Mouse (Mus musculus) Patski (cell line): ENCODE results near the gene Dscam. TPM values are rescaled to one million over a fixed set of nuclear protein-coding genes. Genes with fewer than 3 reads are reported as not detected.

Experiments used
- ATAC-seq: fragments of 100-300 bp; one replicate; pipeline ENCODE4 v1.8.0; 2021
- CTCF ChIA-PET: fragments of 350-600 bp; sonication (Branson Sonifier 250); formaldehyde crosslinking; loops from one replicate; lab custom pipeline; 2022; ENCODE audit warnings: inconsistent platforms; lab: Charles Lee
- POLR2A ChIA-PET: fragments of 350-600 bp; sonication (Branson Sonifier 250); formaldehyde crosslinking; loops from one replicate; lab custom pipeline; 2022; ENCODE audit warnings: antibody characterized with exemption, inconsistent platforms; lab: Charles Lee
- DNase-seq: peaks from one replicate; pipeline ENCODE4 v3.0.0-alpha.2; 2011; ENCODE audit warnings: low read depth, low spot score
- H3K27me3 ChIP-seq: fragments of 371-371 bp; one replicate; pipeline ENCODE4 v1.5.1; 2021
- CTCF ChIP-seq: fragments of 100-300 bp; IDR thresholded peaks from one replicate; pipeline ENCODE4 v1.5.1; 2021
- in situ Hi-C: fragments of 300-500 bp; cut with MboI; formaldehyde crosslinking; loops from 3 replicates; pipeline ENCODE4 v1.11.1; 2018; ENCODE audit warnings: low pct_unique_long_range_greater_than_20kb, mixed read lengths
- polyA plus RNA-seq: library from polyadenylated mRNA; unstranded; gene quantifications from one replicate; pipeline ENCODE4 v1.2.3, GENCODE M21; 2021

The Dscam gene
- polyA plus RNA-seq, 1 experiment from 2014 or later, result 0.03 TPM

DNA sequence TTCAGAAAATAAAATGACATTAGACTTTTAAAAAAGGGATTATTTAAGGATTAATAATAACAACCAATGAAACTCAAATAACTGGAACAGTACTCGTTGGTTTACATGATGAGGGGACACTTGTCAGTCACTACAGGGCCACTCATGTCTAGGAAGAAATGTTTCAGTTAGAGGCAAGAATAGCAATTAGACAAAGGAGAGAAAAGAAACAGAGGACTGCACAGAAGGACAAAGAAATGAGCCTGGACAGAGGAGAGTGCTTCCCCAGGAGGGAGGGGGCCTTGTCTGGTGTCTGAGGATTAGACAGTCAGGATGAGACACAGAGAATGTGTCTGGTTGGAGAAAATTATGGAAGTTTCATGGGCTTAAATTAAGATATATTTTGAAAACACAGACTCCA is 324.0 kb downstream of the Dscam start:
- DNase-seq (no peak), ATAC-seq (no peak)
- ChIA-PET POLR2A (no interaction called here), CTCF (no interaction called here)
- TF ChIP-seq CTCF, result no peak
- peaks cover 7% of the 10 kb centered on the region for H3K27me3 ChIP-seq
- in situ Hi-C loops, result no loop called here

DNA sequence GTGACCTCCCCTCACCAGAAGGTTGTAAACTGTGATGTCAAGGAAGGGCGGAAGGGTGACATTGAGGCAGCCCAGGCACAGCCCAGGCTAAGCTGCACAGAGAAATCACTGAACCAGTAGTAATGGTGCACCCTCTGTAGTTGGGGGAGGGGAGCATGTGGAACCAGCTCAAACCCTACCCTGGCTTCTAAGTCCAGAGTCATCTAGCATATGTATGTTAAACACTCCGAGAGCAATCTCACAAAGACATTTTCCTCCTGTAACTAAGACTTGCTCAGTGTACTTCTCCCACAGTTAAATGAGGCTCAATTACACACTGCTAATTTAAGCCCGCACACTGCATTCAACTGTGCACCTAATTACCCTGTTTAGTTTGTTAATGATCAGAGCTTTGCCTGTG is 324.4 kb downstream of the Dscam start:
- TF ChIP-seq CTCF, result no peak
- CTCF ChIA-PET, result no interaction called here
- POLR2A ChIA-PET, result no interaction called here
- in situ Hi-C loops, result no loop called here
- peaks cover 8% of the 10 kb centered on the region for H3K27me3 ChIP-seq
- no peak for ATAC-seq
- no peak for DNase-seq

DNA sequence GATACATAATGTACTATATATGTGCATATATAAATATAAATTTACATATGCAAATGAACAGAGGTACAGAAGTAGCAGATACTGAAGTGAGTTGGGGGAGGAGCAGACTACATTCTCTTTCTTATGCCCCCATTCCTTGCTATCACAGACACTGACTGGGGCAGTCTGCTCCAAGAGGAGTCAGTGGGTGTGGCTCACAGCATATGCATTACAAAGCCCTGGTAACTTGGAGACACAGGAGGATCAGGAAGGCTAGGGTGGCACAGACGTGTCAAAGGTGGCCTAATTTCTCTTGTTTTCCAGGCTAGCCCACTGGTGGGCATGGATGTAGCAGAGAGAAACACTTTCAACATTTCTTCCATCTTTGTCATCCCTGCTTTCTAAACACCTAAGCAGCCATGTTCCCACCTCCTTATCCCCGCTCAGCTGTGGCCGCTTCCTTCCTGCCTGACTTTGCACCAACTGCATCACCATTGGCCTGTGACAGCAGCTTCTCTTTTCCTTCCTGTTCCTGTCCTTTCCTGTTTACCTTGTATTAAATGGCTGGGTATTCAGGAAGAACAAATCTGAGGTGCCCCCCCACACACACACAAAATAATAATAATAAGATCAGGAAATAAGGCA is 325.0 kb downstream of the Dscam start:
- peaks cover 10% of the 10 kb centered on the region for H3K27me3 ChIP-seq
- no peak for TF ChIP-seq CTCF
- in situ Hi-C loops, result no loop called here
- CTCF ChIA-PET, result no interaction called here
- no peak for DNase-seq
- POLR2A ChIA-PET, result no interaction called here
- ATAC-seq, result no peak

DNA sequence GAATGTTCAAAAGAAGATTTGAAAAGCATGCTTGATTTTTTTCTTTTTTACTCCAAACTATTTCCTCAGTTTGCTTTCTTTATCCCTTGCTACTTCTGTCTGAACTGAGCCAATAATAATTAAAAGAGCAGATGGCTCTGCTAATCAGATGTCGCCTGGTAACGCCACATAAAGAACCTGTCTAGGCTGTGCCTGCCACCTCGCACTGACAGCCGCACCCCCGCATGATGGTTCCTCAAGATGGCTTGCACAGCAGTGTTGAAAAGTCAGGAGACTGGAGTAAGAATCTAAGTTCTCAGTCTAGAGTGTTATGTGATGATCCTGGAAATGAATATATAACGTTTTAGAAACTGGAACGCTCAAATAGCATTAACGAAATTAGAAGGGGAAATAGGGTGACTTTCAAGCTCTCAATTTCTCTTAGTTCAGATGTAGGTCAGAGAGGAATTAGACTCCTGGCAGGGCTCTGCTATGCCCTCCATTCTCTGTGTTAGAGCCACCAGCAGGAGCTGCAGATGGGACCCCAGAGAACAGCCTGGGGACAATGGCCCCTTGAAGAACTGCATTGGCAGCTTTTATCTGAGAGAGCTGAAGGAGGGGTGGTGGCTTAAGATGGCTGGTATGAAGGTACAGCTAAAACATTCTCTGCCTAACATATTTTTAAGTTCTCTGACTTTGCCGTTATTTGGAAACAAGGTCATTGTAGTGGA is 326.7 kb downstream of the Dscam start:
- peaks cover 2% of the 10 kb centered on the region for H3K27me3 ChIP-seq
- in situ Hi-C loops, result no loop called here
- POLR2A ChIA-PET, result no interaction called here
- no peak for DNase-seq
- no peak for ATAC-seq
- TF ChIP-seq CTCF, result no peak
- CTCF ChIA-PET, result interaction anchor here (1.0 to 1.2 kb wide), 2 partner anchors 9 to 54 kb away, joined by 3 to 4 read pairs; no protein-coding TSS in a partner anchor

DNA sequence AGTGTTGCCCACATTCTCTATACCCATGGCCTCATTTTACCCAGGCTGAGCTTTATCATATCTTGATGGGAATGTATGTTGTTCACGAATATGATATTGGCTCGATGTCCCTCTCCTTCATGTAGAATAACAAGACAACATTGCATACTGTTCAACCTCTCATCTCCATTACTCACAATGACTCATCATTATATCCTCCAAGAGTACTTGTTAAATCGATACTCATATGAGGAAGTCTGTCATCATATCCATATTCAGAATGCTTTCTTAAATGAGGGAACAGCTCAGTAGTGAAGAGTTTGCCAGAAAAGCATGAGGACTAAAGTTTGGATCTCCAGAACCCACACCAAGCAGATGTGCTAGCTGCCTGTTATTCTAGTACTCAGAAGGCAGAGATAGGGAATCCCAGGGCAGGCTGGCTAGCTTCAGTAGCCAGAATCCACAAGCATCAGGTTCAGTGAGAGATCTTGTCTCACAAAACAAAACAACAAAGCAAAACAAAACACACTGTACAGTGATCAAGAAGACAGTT is 327.7 kb downstream of the Dscam start:
- ATAC-seq, result no peak
- ChIA-PET CTCF (interaction anchor here (1.0 to 1.2 kb wide), 2 partner anchors 10 to 55 kb away, joined by 3 to 4 read pairs; no protein-coding TSS in a partner anchor), POLR2A (no interaction called here)
- peaks cover 7% of the 10 kb centered on the region for H3K27me3 ChIP-seq
- no peak for DNase-seq
- no peak for TF ChIP-seq CTCF
- in situ Hi-C loops, result no loop called here

DNA sequence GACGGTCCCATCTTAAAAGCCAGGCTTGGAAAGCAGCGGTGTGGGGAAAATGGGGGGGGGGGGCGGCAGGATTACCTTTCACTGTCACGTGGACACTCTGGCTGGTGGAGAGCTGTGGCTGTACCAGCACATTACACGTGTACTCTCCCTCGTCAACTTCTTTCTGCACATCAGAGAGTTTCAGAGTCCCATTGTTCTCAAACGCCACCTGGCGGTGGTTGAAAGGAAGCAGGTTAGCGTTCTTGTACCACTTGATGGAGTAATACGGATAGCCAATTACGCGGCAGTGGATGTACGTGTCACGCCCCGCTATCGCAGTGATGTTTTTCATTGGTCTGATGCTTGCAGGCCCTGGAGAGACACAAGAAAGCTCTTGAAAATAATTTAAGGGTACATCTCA is 350.9 kb downstream of the Dscam start:
- in situ Hi-C loops, result loop anchor here (5.0 to 10.0 kb wide), 2 partner anchors 132 to 465 kb away; no protein-coding TSS in a partner anchor
- peak; percentile 51 for ATAC-seq
- POLR2A ChIA-PET, result no interaction called here
- DNase-seq, result no peak
- CTCF ChIA-PET, result interaction anchor here (0.6 to 2.4 kb wide), 4 partner anchors 8 to 473 kb away, joined by 3 to 9 read pairs (median 4); no protein-coding TSS in a partner anchor
- H3K27me3 ChIP-seq, result peaks cover 58% of the 10 kb centered on the region
- peak; percentile 77 for TF ChIP-seq CTCF

DNA sequence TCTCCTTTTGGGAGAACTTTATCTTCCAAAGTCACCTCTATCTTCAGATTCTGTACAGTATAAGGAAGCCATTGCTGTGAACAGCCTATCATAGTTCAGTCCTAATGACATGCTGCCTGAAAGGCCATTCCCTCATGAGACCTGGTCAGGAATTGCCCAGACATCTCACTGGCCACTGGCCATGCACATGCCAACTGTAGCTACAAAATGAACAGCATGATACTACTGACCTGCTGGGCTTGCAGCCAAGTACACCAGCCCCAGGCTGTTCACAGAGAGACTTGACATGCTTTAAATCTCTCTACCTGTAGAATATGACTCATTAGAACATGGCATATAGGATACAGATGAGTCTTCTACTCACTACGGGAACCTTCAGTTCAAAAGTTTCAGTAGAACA is 364.3 kb downstream of the Dscam start:
- no peak for DNase-seq
- ChIA-PET POLR2A (no interaction called here), CTCF (no interaction called here)
- H3K27me3 ChIP-seq, result peaks cover 13% of the 10 kb centered on the region
- ATAC-seq, result no peak
- TF ChIP-seq CTCF, result no peak
- in situ Hi-C loops, result no loop called here

DNA sequence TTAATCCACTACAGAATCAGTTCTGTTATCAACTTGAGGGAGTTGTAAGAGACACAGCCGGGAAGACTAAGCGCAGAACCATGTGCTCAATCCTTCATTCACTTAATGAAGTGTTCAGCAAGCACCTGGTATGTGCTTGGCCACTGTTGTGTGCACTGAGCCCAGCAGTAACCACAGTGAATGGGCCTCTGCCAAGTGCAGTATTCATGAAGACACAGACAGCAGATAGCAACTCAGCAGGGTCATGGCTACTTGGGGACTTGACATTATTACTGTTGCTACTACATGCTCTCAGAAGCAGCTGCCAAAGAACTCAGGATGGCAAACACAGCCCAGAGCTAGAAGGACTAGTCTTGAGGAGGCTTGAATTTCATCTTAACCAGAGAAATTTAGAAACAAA is 367.9 kb downstream of the Dscam start:
- H3K27me3 ChIP-seq, result peaks cover 10% of the 10 kb centered on the region
- no peak for TF ChIP-seq CTCF
- in situ Hi-C loops, result no loop called here
- DNase-seq (no peak), ATAC-seq (no peak)
- ChIA-PET CTCF (interaction anchor here (1.2 kb wide), 2 partner anchors 8 to 209 kb away, joined by 3 read pairs; no protein-coding TSS in a partner anchor), POLR2A (no interaction called here)

DNA sequence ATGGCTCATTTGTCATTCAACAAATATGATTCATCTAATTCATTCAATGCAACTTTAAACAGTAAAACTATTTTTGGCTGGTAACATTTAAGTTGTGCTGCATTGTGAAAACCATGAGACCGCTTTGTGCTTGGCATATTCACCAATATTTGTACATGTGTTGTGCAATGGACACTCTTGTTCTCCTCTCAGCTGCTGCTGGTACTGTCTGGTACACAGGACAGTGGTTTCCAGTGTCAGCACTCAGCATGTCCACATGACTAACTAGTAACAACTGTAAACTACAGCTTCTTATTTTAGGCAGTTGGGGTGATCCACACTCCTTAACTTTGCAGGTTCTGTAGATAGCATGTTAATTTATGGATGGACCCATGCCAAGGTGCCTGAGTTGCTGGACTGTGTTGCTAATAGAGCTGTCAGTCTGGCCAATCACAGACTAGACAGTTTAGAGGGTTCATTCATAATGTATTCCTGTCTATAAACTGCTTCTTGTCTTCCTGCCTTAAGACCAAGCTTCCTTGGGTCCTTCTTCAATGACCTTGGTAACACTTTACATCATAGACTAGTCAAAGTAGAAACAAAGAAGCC is 368.8 kb downstream of the Dscam start:
- CTCF ChIA-PET, result no interaction called here
- in situ Hi-C loops, result no loop called here
- H3K27me3 ChIP-seq, result peaks cover 12% of the 10 kb centered on the region
- no peak for TF ChIP-seq CTCF
- POLR2A ChIA-PET, result interaction anchor here (0.6 kb wide), 1 partner anchor 252 kb away, joined by 4 read pairs; no protein-coding TSS in a partner anchor
- no peak for DNase-seq
- no peak for ATAC-seq

DNA sequence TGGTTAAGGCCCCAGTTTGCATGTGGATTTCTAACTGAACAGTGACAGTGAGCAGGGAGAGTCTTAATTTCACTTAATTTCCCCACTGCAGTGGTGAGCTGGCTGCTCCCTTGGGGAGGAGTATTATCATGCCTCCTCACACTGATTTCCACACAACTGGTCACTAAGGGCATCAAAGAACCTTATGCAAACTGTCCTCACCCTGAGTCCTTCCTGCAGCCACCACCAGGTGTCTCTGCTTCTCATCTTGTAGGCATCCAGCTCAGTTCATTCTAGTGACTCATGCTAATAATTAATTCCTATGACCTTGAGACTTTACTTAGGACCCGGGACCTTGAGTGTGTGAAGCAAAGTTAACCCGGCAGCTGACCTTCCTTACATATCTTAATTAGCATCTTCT is 375.1 kb downstream of the Dscam start:
- peak; percentile 57 for ATAC-seq
- peaks cover 36% of the 10 kb centered on the region for H3K27me3 ChIP-seq
- CTCF ChIA-PET, result interaction anchor here (1.1 to 2.1 kb wide), 3 partner anchors 17 to 222 kb away, joined by 3 to 4 read pairs (median 4); no protein-coding TSS in a partner anchor
- in situ Hi-C loops, result no loop called here
- DNase-seq, result no peak
- POLR2A ChIA-PET, result interaction anchor here (0.6 to 0.7 kb wide), 2 partner anchors 26 to 27 kb away, joined by 3 to 5 read pairs; no protein-coding TSS in a partner anchor
- peak; percentile 78 for TF ChIP-seq CTCF
